Mouse (Mus musculus) liver, embryonic 11.5 days (tissue): Measurements from ENCODE around the gene Wwp2. TPM values are rescaled to one million over a fixed set of nuclear protein-coding genes. Genes with fewer than 3 reads are reported as not detected.
A peak's percentile ranks its signal among the peaks of the same experiment; 100 is the strongest.

Experiments used
- ATAC-seq: fragments of 200-750 bp; cut with Nextera tagmentation; replicated peaks from 2 replicates; pipeline ENCODE4 v1.8.0; 2017; ENCODE audit warnings: moderate number of reproducible peaks, mild to moderate bottlenecking, moderate TSS enrichment, moderate library complexity; ENCODE audit not compliant: low FRiP score
- DNase-seq: peaks from one replicate; pipeline ENCODE4 v3.0.0-alpha.2; 2017; ENCODE audit warnings: low spot score
- H3K27ac ChIP-seq: fragments of 300-500 bp; sonication (generic); 2 replicates; pipeline ENCODE4 v1.5.1; 2014; ENCODE audit warnings: mild to moderate bottlenecking, low read depth, low read length, control low read depth
- H3K27me3 ChIP-seq: fragments of 300-500 bp; sonication (generic); replicated peaks from 2 replicates; pipeline ENCODE4 v1.6.1; 2014; ENCODE audit warnings: low read length, mixed read lengths; ENCODE audit not compliant: control insufficient read depth, insufficient read depth
- H3K36me3 ChIP-seq: fragments of 300-500 bp; sonication (generic); 2 replicates; pipeline ENCODE4 v1.6.1; 2014; ENCODE audit warnings: mild to moderate bottlenecking, low read length, moderate library complexity, mixed read lengths; ENCODE audit not compliant: control insufficient read depth, insufficient read depth
- H3K4me1 ChIP-seq: fragments of 300-500 bp; sonication (generic); replicated peaks from 2 replicates; pipeline ENCODE4 v1.6.1; 2014; ENCODE audit warnings: low read length, mixed read lengths; ENCODE audit not compliant: control insufficient read depth, insufficient read depth
- H3K4me2 ChIP-seq: fragments of 300-500 bp; sonication (generic); 2 replicates; pipeline ENCODE4 v1.6.1; 2014; ENCODE audit warnings: mild to moderate bottlenecking, control low read depth, moderate library complexity
- H3K4me3 ChIP-seq: fragments of 300-500 bp; sonication (generic); 2 replicates; pipeline ENCODE4 v1.5.1; 2014; ENCODE audit warnings: low read depth, low read length, control low read depth
- H3K9ac ChIP-seq: fragments of 300-500 bp; sonication (generic); 2 replicates; pipeline ENCODE4 v1.6.1; 2014; ENCODE audit warnings: low read depth, low read length, control low read depth
- H3K9me3 ChIP-seq: fragments of 300-500 bp; sonication (generic); 2 replicates; pipeline ENCODE4 v1.6.1; 2016; ENCODE audit warnings: low read length, inconsistent platforms, mixed read lengths; ENCODE audit not compliant: control insufficient read depth
- WGBS: fragments of 180-500 bp; shearing (Covaris S2); extraction: QIAGEN DNeasy Blood & Tissue Kit; methylation state at CpG from one replicate; pipeline ENCODE4 v1.1.7; 2014; 5-methylcytosine and 5-hydroxymethylcytosine counted together
- polyA plus RNA-seq: library from polyadenylated mRNA; unstranded; fragments of >200 nt; fragmentation: Nextera tagmentation; extraction: Ambion mirVana; gene quantifications from 2 replicates; pipeline ENCODE4 v1.2.1, GENCODE M21; 2014

The Wwp2 gene
- polyA plus RNA-seq, 1 experiment from 2014 or later, result 40.2 TPM

DNA sequence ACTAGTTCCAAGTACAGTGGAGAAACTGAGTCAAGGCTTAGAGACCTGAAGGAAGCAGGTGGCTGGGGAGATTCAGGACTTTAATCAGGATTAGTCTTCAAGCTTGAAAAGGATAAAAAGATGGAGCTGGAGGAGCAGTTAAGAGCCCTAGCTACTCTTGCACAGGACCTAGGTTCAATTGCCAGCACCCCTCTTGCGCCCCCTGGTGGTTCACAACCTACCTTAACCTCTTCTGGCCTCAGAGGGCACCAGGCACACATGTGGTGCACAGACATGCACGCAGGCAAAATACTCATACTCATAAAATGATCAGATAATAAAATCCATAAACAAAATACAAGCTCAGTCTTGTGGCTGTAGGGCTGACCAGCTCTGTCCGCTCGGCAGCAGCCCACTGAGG is 136.3 kb downstream of the Wwp2 start:
- WGBS, result 52% methylated on average over 4 of the region's 4 CpGs
- ATAC-seq (peak; percentile 61; the same call in 1 of the 2 replicates), DNase-seq (peak; percentile 76)
- Histone ChIP-seq H3K4me1 (peaks cover 3% of the 10 kb centered on the region), H3K27me3 (no peaks in the 10 kb centered on the region), H3K9ac (no peak overlapping the region), H3K27ac (no peak overlapping the region), H3K4me2 (no peak overlapping the region), H3K4me3 (no peak overlapping the region), H3K9me3 (no peaks in the 10 kb centered on the region), H3K36me3 (no peaks in the 10 kb centered on the region)

DNA sequence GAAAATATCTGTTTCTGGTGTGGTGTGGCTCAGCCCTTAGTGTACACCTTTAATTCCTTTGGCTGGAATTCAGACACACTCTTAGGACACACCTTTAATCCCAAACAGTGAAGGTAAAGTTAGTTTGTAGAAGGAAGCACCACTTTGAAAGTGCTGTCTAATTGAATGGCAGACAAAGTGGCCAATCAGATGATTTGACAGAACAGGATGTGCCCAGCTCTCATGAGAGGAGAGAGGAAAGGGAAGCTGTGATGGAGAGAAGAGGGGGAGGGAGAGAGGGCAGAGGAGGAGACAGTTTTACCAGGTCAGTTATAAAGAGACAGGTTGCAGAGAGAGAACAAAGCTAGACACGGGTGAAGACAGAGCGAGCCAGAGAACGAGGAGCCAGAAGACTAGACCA is 138.6 kb downstream of the Wwp2 start:
- no peaks in the 10 kb centered on the region for H3K9me3 ChIP-seq
- peaks cover 11% of the 10 kb centered on the region for H3K36me3 ChIP-seq
- H3K27ac ChIP-seq, result no peak overlapping the region
- 85% methylated on average over 3 of the region's 3 CpGs for WGBS
- H3K4me1 ChIP-seq, result peaks cover 12% of the 10 kb centered on the region
- ATAC-seq (no peak), DNase-seq (no peak)
- no peak overlapping the region for H3K4me3 ChIP-seq
- H3K27me3 ChIP-seq, result no peaks in the 10 kb centered on the region
- no peak overlapping the region for H3K9ac ChIP-seq
- no peak overlapping the region for H3K4me2 ChIP-seq

DNA sequence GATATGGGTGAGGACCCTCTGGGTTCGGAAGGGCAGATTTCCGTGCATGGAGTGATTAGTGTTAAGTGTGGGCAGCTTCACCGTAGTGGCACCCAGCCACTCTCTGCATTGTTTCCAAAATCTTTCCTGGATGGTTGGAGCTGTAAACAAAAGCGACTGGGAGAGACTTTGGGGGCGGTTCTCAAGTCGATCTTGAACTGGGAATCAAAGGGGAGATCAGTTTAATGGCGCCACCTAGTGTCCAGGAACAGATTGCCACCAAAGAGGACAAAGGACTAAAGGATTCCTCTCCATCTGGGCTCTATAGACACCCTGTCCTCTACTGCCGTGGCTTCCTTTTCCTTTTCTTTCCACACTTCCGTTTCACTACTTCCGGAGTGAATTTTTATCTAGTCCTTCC is 140.5 kb downstream of the Wwp2 start:
- ATAC-seq (0 out of 2 replicates have a peak, but pooled peaks have one; percentile 18), DNase-seq (peak; percentile 75)
- Histone ChIP-seq H3K27me3 (no peaks in the 10 kb centered on the region), H3K9ac (no peak overlapping the region), H3K4me2 (peak overlapping the region; percentile 47), H3K9me3 (no peaks in the 10 kb centered on the region), H3K4me1 (peaks cover 12% of the 10 kb centered on the region), H3K4me3 (peak overlapping the region; percentile 22; the same call in 1 of the 2 replicates), H3K27ac (no peak overlapping the region), H3K36me3 (peaks cover 30% of the 10 kb centered on the region)
- 12% methylated on average over 10 of the region's 10 CpGs for WGBS

DNA sequence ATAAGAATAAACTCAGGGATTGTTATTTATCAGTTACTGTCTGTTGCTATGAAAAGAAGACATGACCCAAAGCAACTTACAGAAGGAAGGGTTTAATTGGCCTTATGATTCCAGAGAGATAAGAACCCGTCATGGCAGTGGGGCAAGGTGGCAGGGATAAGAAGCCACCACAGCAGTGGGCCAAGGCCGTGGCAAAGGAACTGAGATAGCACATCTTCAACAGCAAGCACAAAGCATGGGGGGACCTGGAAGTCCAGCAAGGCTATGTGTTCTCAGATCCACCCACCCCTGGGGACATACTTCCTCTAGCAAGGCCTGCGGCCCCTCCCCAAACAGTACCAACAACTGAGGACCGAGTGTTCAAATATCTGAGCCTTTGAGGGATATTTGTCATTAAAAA is 141.5 kb downstream of the Wwp2 start:
- H3K4me2 ChIP-seq, result no peak overlapping the region; the same call in 1 of the 2 replicates
- WGBS, result 52% methylated on average over 4 of the region's 4 CpGs
- DNase-seq, result no peak
- H3K9ac ChIP-seq, result no peak overlapping the region
- H3K36me3 ChIP-seq, result peaks cover 39% of the 10 kb centered on the region
- H3K27me3 ChIP-seq, result no peaks in the 10 kb centered on the region
- peak overlapping the region; percentile 58 for H3K27ac ChIP-seq
- ATAC-seq, result peak; percentile 82
- H3K9me3 ChIP-seq, result no peaks in the 10 kb centered on the region
- H3K4me3 ChIP-seq, result no peak overlapping the region
- H3K4me1 ChIP-seq, result peaks cover 12% of the 10 kb centered on the region

DNA sequence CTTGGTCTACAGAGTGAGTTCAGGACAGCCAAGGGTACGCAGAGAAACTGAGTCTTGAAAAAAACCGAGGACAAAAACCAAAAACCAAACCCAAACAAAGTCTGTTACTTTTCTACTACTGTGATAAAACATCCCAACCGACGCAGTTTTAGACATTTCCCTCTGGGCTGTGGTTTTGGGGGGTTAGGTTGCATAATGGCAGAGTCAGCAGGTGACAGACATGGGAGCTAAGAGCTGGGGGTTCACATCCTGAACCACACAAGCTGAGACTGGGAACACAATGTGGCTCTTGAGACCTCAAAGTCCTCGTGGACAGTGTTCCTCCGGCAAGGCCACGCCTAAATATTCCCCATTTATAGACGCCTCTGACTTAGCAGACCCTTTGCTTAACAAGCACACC is 142.0 kb downstream of the Wwp2 start:
- 61% methylated on average over 8 of the region's 8 CpGs for WGBS
- Histone ChIP-seq H3K4me3 (no peak overlapping the region), H3K27me3 (no peaks in the 10 kb centered on the region), H3K36me3 (peaks cover 44% of the 10 kb centered on the region), H3K9me3 (no peaks in the 10 kb centered on the region), H3K4me1 (peaks cover 12% of the 10 kb centered on the region), H3K27ac (peak overlapping the region; percentile 58), H3K9ac (no peak overlapping the region), H3K4me2 (no peak overlapping the region)
- DNase-seq, result no peak
- ATAC-seq, result no peak

DNA sequence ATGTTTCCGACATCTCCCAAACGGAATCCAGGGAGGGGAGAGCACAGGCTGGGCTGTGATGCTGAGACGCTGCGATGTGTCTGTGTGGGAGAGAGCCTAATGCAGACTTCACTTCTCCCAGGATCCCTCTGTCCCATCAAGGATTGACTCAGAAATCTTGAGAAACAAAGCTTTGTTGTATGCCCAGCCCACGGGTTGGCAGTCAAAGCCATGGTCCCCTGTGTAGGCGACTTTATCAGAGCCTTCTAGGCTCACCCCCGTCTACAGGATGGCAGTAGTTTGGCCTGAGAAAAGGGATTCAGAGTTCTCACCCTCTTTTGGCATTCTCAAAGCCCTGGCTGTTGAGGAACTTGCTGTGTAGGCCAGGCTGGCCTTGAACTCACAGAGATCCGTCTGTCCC is 142.4 kb downstream of the Wwp2 start:
- no peak overlapping the region for H3K9ac ChIP-seq
- H3K36me3 ChIP-seq, result peaks cover 48% of the 10 kb centered on the region
- peak overlapping the region; percentile 58; the same call in 1 of the 2 replicates for H3K27ac ChIP-seq
- ATAC-seq, result no peak
- H3K4me1 ChIP-seq, result peaks cover 12% of the 10 kb centered on the region
- H3K4me3 ChIP-seq, result no peak overlapping the region
- H3K27me3 ChIP-seq, result no peaks in the 10 kb centered on the region
- no peaks in the 10 kb centered on the region for H3K9me3 ChIP-seq
- 82% methylated on average over 8 of the region's 8 CpGs for WGBS
- no peak for DNase-seq
- no peak overlapping the region for H3K4me2 ChIP-seq

DNA sequence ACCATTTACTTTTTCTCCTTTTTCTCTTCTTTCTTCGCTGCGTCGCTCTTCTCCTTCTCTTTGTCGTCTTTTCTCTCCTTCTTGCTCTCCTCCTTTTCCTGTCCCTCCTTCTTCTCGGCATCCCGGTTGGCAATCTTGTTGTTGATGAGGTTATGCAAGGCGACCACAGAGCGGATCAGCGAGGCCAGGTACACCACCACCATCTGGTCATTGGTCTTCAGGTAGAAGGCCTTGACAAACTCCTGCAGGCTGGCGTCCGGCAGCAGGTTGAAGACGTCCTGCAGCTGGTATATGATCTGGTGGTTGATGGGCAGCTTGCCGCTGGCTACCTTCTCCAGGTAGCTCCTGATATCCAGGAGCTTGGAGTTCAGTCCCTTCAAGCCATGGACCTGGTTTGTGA is 144.7 kb downstream of the Wwp2 start:
- Histone ChIP-seq H3K4me3 (no peak overlapping the region), H3K4me1 (peaks cover 12% of the 10 kb centered on the region), H3K27ac (no peak overlapping the region), H3K4me2 (no peak overlapping the region), H3K9ac (no peak overlapping the region), H3K36me3 (peaks cover 61% of the 10 kb centered on the region), H3K9me3 (no peaks in the 10 kb centered on the region), H3K27me3 (no peaks in the 10 kb centered on the region)
- DNase-seq (no peak), ATAC-seq (no peak)
- 93% methylated on average over 13 of the region's 13 CpGs for WGBS

DNA sequence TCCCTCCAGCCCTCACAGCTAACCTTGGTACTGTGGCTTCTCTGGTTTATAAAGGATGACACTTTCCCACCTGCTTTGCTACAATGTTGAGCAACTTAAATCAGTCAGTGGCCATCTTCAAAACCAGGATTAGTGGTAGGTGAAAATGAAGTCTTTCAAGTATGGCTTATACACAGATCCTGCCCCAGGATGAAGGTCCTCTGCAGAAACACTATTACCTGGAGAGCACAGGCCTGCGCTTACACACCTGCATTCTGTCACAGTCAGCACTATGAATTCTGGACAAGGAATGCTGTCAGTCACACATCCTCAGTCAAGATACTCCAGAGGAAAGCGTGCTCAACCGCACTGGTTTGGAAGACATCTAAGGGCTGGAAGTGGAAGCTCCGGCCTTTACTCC is 145.4 kb downstream of the Wwp2 start:
- DNase-seq (no peak), ATAC-seq (no peak)
- no peaks in the 10 kb centered on the region for H3K9me3 ChIP-seq
- H3K27ac ChIP-seq, result no peak overlapping the region
- no peaks in the 10 kb centered on the region for H3K27me3 ChIP-seq
- H3K4me2 ChIP-seq, result no peak overlapping the region
- H3K4me1 ChIP-seq, result peaks cover 10% of the 10 kb centered on the region
- no peak overlapping the region for H3K4me3 ChIP-seq
- no peak overlapping the region for H3K9ac ChIP-seq
- WGBS, result 98% methylated on average over 4 of the region's 4 CpGs
- peaks cover 61% of the 10 kb centered on the region for H3K36me3 ChIP-seq

DNA sequence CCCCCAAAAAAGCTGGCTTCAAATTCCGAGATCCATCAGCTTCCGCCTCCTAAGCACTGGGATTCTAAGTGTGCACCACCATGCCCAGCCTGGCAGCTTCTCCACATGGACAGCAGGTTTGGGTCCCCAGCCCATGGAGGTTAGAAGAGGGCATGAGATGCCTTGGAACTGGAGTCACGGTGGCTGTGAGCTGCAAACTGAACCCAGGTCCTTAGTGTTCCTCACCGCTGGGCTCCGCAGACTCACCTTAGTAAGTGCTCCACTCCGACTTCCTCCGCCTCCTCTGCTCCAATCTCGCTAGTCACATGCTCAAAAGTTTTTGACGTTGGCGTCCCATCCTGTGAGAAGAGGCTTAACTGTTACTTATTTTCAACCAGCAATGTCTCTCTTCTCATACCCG is 146.0 kb downstream of the Wwp2 start:
- Histone ChIP-seq H3K9ac (no peak overlapping the region), H3K9me3 (no peaks in the 10 kb centered on the region), H3K27me3 (no peaks in the 10 kb centered on the region), H3K27ac (no peak overlapping the region), H3K4me2 (no peak overlapping the region), H3K4me1 (peaks cover 9% of the 10 kb centered on the region), H3K36me3 (peaks cover 61% of the 10 kb centered on the region), H3K4me3 (no peak overlapping the region)
- DNase-seq, result no peak
- ATAC-seq, result no peak
- WGBS, result 93% methylated on average over 11 of the region's 11 CpGs
